Mouse (Mus musculus) left cerebral cortex, postnatal 14 days (tissue): ENCODE data around the gene Cela1. TPM values are rescaled to one million over a fixed set of nuclear protein-coding genes. Genes with fewer than 3 reads are reported as not detected.

ENCODE experiments used
- DNase-seq, 2 experiments: peaks; one replicate each; pipeline ENCODE4 v3.0.0; 2021 to 2022; ENCODE audit warnings: low spot score in 2 of 2, mixed read lengths in 1 of 2
- intact Hi-C: fragments of 180-260 bp; cut with DNase I; formaldehyde crosslinking; loops from one replicate; pipeline ENCODE4 v1.15.1; 2025
- total RNA-seq, 2 experiments: library from RNA; stranded (reverse); gene quantifications; 2 replicates each; pipeline ENCODE4 v1.2.3; 2021

Cela1 gene
- total RNA-seq, 2 experiments from 2014 or later, result 2.7 to 3.7 TPM

- intact Hi-C loops, result no loop called here
- no peak for DNase-seq
These were observed 41.6 kb downstream of the Cela1 start for GRCm38 (mm10) chr15:100646161-100646560.

DNA sequence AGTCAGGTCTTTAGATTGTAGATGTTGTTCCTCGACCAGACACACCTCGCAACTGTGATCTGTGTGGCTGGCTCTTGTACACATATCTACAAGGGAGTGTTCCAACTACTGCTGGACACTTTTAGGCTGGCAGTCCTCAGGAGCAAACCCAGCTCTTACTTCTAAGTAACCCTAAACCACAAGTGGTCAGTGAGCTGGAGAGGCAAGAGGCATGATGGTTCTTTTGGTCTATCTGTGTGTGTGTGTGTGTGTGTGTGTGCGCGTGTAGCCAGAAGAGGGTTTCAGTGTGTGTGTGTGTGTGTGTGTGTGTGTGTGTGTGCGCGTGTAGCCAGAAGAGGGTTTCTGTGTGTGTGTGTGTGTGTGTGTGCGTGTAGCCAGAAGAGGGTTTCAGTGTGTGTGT lies 45.3 kb downstream of the Cela1 start:
- DNase-seq, result no peak
- intact Hi-C loops, result no loop called here

GRCm38 (mm10) chr15:100641226-100641810 lies 46.4 kb downstream of the Cela1 start:
- intact Hi-C loops, result no loop called here
- DNase-seq, result no peak

- DNase-seq, result no peak
- intact Hi-C loops, result no loop called here
These were observed 47.6 kb downstream of the Cela1 start for GRCm38 (mm10) chr15:100639972-100640750.

DNA sequence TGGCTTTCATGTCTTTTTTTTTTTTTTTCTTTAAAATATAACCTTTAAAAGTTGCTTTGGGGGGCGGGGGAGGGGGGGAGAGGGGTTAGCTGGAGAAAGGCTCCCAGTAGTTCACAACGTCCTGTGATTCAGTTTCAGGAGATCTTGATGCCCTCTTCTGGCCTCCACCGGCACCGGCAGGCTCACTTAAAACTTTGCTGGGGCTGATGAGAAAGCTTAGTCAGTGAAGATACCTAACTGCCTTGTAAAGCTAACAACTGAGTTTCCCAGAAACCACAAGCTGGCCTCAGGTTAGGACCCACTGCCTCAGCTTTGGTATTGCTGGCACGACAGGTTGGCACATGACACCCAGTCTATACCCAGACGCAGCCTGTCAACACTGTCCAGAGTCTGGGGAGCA lies 50.1 kb downstream of the Cela1 start:
- DNase-seq, result no peak
- intact Hi-C loops, result no loop called here

GRCm38 (mm10) chr15:100636700-100637501 lies 50.8 kb downstream of the Cela1 start, which contains the start of gene Smagp:
Gene Smagp (minus strand): TSS chr15:100636940.
- intact Hi-C loops, result no loop called here
- no peak for DNase-seq

DNA sequence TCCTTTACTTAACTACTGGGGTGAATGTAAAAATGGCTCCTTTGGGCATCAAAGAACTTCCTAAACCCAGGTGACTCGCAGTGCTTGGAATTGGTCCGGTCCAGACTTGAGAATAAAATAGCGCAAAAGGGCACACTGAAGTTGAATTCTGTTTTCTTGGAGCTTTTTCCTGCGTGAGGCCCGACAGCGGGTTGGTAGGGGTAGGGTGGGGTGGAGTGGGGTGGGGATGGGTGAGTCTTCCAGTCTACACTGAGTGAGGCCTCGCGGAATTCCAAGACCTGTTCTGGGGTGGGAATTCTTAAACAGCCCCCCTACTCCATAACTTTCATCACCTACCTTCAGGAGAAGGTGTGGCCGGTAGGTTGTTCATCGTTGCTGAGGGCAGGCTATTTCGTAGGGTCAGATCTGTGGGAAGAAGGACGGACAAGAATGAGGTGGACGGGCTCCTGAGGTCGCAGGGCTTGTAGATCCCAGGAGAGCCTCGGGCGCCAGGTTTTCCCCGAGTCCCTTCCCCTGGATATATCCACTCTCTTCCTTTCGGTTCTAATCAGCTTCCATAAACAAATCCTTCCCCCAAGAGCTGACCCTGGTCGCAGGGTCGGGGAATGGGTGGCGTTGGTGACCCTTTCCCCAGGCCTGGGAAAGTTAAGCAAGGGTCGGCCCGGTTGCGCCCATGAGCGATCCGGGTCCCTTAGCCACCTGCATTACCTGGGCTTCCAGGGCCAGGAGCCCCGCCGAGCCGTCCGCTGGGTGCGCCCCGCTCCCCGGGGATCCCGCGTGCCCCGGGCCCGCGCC lies 51.7 kb downstream of the Cela1 start:
- intact Hi-C loops, result no loop called here
- no peak for DNase-seq

- DNase-seq, result no peak
- intact Hi-C loops, result no loop called here
These were observed 52.5 kb downstream of the Cela1 start for GRCm38 (mm10) chr15:100635239-100635638.

GRCm38 (mm10) chr15:100633341-100633740 lies 54.4 kb downstream of the Cela1 start:
- intact Hi-C loops, result no loop called here
- no peak for DNase-seq

DNA sequence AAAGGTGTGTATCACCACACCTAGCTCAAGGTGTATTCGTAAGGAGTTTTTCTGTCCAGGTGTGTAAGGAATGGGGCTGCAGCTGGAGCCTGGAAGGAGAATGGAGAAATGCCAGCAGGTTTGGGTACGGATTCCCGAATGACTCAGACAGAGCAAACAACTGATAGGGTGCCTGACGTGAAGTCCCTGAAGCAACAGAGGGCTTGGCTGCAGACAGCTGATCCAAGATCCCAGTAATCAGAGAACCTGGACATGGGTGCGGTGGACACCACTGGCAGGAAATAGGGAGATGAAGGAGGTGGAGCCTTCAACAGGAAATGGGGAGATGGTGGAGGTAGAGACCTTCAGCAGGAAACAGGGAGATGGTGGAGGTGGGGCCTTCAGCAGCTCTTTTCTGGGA lies 55.4 kb downstream of the Cela1 start:
- intact Hi-C loops, result no loop called here
- DNase-seq, result no peak

DNA sequence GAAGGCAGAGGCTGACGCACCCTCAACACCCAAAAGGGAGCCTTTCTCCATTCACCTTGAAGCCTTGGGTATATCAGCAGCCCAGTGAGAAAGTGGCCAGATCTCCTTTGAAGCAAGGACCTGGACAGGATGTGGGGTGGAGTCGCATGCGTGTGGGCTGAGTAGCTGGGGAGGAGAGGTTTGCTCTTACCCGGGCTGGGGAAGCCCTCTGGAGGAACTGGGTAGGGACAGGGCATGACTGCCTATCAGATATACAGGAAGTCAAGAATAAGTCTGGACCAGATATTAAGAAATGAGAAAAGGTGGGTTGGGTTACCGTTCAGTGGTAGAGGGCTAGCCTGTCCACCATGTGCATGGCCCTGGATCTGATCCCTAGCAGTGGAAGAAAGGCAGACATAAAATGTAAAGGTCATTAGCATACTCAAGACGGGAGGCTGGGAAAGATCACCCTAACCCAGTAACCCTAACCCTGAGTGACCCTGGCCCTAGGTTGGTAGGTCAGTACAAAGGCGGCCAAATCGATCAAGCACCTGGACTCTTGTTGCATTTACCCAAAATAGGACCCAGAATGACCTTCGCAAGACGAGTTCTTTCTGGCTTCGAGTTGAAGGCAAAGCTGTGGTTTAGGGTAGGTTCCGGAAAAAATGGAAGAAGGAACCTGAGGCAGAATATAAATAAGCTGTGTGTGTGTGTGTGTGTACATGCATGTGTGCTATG lies 56.1 kb downstream of the Cela1 start:
- intact Hi-C loops, result no loop called here
- DNase-seq, result no peak

- intact Hi-C loops, result no loop called here
- no peak for DNase-seq
These were observed 57.6 kb downstream of the Cela1 start for GRCm38 (mm10) chr15:100630126-100630525.

DNA sequence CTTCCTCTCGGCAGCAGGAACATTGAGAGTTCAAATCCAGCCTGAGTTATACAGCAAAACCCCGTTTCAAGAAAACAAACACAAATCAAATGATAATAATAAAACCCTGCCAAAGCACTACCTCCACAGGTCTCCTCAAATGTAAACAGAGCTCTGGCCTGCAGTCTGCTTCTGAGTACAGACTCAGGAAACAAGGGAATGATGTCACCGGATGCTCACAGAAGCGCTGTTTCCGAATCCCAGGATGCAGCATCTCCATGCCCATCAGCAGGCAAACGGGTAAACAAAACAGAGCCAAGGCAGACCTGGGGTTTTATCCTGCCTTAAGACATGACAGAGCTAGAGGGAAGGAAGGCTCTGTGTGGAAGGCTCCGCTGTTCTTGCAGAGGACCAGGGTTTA lies 58.9 kb downstream of the Cela1 start:
- intact Hi-C loops, result no loop called here
- no peak for DNase-seq

DNA sequence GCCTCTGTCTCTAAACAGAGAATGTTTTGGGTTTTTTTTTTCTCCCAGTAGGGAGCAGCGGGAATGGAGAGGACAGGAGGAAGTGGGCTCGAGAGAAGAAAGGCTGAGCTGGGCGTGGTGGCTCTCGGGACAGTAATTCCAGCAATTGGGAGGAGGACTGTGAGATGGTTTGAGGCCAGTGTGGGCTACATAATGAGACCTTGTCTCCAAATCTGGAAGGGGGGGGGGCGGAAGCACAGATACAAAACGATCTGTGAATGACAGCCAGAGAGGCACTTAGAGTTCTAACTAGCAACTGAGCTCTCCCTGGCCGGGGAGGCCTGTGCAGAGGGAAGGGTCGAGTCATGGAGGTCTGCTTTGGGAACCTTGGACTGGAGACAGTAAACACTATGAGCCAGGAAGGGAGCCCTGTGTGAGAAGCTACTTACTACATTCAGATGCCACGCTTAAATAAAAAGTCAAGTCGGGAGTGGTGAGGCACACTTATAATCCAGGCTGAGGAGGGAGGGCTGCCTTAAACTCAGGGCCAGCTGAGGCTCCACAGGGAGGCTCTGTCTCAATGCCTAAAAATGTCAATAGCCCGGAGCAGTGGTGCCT lies 59.8 kb downstream of the Cela1 start:
- DNase-seq, result no peak
- intact Hi-C loops, result no loop called here

- intact Hi-C loops, result no loop called here
- DNase-seq, result no peak
These were observed 60.4 kb downstream of the Cela1 start for GRCm38 (mm10) chr15:100627287-100627686.

DNA sequence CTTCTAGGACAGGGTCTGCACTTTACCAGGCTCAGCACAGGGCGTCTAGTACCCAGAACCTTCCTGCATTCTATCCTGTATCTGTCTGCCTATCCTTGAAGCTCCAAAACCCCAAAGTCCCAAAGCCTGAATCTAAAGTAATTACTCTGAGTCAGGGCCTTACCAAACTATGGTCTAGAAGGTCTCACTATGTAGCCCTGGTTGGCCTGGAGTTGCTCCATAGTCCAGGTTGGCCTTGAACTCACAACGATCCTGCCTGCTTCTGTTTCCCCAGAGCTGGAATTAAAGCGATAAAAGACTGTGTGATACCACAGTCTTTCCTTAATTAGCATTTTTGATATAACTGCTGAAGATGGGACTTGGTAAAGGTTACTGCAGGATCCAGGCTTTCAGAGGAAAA lies 63.3 kb downstream of the Cela1 start:
- intact Hi-C loops, result loop anchor here (5.0 kb wide), 1 partner anchor 58 kb away; no protein-coding TSS in a partner anchor
- DNase-seq, result no peak
